In the genomic region with DNA sequence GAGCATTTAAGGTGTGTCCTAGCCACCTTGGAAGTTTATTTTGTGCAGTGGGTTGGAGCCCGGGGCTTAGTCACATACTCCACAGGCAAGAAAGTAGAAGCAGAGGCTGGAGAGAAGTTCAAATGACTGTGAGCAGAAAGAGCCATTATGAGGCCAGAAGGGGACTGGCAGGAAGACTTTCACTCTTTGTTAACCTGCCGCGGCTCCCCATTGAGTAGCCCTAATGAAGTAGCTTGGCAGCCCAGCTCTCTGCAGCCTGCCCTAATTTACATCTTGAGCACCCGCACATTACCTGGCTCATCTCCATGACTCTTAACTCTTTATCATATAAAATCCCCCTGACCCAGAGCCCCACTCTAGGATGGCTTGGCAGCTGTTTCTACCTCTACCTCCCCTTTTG, we compare ENCODE assay signal across 10 mouse cellular contexts. TPM values are rescaled to one million over a fixed set of nuclear protein-coding genes. Genes with fewer than 3 reads are reported as not detected.
DNase-seq lines count a peak whose midpoint lies in the region; ATAC-seq and TF ChIP-seq lines count a peak whose summit lies in the region.
"Had no signal": no experiment of that assay in that cellular context is flagged by ENCODE, and none has a peak within 500 bp of the region (broad histone marks: within the 10 kb centered on the region; RNA-seq: fewer than 3 reads in every experiment).

No protein-coding gene starts in this region.

- DNase-seq in cerebellum, adult 9-10 months, result peak; percentile 81
- no peak for DNase-seq in cerebellum, adult 8-10 months
- no peak for DNase-seq in forebrain, embryonic 11.5 days (ENCODE audit: low spot score)
- no peak for DNase-seq in urinary bladder, postnatal 14 days (ENCODE audit: low spot score)
- no peak for DNase-seq in frontal cortex, postnatal 10 days (ENCODE audit: low spot score in 2 of 2)
- no peak for DNase-seq in gastrocnemius, postnatal 14 days
- DNase-seq: gastrocnemius, postnatal 10 days; lung, postnatal 36 days had no signal

- no peaks in the 10 kb centered on the region for H3K9me3 ChIP-seq in E14TG2a.4 (ENCODE audit: low read length)
- H3K9me3 ChIP-seq in forebrain, embryonic 11.5 days (ENCODE audit: control insufficient read depth, low read length), result no peaks in the 10 kb centered on the region
- no peaks in the 10 kb centered on the region for H3K9me3 ChIP-seq in limb, embryonic 15.5 days

- intact Hi-C loops in gastrocnemius, postnatal 14 days (cut with DNase I; ENCODE audit: low total_unique reads), result no loop called here

- peak overlapping the region; percentile 74 for H3K4me2 ChIP-seq in forebrain, embryonic 11.5 days (ENCODE audit: low read depth, low read length, severe bottlenecking)
- H3K4me2 ChIP-seq in limb, embryonic 15.5 days, result peak overlapping the region; percentile 92

- peak overlapping the region; percentile 99 for H3K9ac ChIP-seq in forebrain, embryonic 11.5 days (ENCODE audit: low read length)
- no peak overlapping the region for H3K9ac ChIP-seq in limb, embryonic 15.5 days

- H3K27me3 ChIP-seq in E14TG2a.4 (ENCODE audit: insufficient read depth, low read length), result peaks cover 13% of the 10 kb centered on the region; the same call in 1 of the 2 replicates
- no peaks in the 10 kb centered on the region for H3K27me3 ChIP-seq in forebrain, embryonic 11.5 days (ENCODE audit: control insufficient read depth, insufficient read depth, low read length)
- no peaks in the 10 kb centered on the region for H3K27me3 ChIP-seq in limb, embryonic 15.5 days

- H3K36me3 ChIP-seq in E14TG2a.4 (ENCODE audit: insufficient read depth, low read length), result peaks cover 59% of the 10 kb centered on the region
- peaks cover 8% of the 10 kb centered on the region for H3K36me3 ChIP-seq in forebrain, embryonic 11.5 days (ENCODE audit: control insufficient read depth, insufficient read depth, low read length)
- H3K36me3 ChIP-seq in limb, embryonic 15.5 days, result peaks cover 25% of the 10 kb centered on the region

- H3K4me1 ChIP-seq in E14TG2a.4 (replicated peaks; ENCODE audit: low read depth, low read length), result peaks cover 90% of the 10 kb centered on the region
- peaks cover 18% of the 10 kb centered on the region for H3K4me1 ChIP-seq in forebrain, embryonic 11.5 days (replicated peaks; ENCODE audit: control insufficient read depth, insufficient read depth, low read length)
- peaks cover 46% of the 10 kb centered on the region for H3K4me1 ChIP-seq in limb, embryonic 15.5 days

- no peak for ATAC-seq in forebrain, embryonic 11.5 days (replicated peaks; ENCODE audit: low FRiP score)
- ATAC-seq in limb, embryonic 15.5 days (ENCODE audit: insufficient number of reproducible peaks, low FRiP score, low TSS enrichment, low read depth), result no peak

- TF ChIP-seq CTCF in E14TG2a.4 (conservative IDR thresholded peaks at IDR 0.05; ENCODE audit: low read length), result no peak

- H3K27ac ChIP-seq in forebrain, embryonic 11.5 days (ENCODE audit: low read depth, low read length), result peak overlapping the region; percentile 94; the same call in 1 of the 2 replicates
- H3K27ac ChIP-seq in limb, embryonic 15.5 days, result 0 out of 2 replicates have a peak overlapping the region, but pooled peaks have one; percentile 12

- WGBS in forebrain, embryonic 11.5 days, result 1% methylated on average over 4 of the region's 4 CpGs
- 15% methylated on average over 4 of the region's 4 CpGs for WGBS in limb, embryonic 15.5 days

- H3K4me3 ChIP-seq in E14TG2a.4 (replicated peaks; ENCODE audit: low read length), result peak overlapping the region; percentile 99
- H3K4me3 ChIP-seq in forebrain, embryonic 11.5 days (ENCODE audit: low read depth, low read length), result peak overlapping the region; percentile 99
- peak overlapping the region; percentile 88 for H3K4me3 ChIP-seq in limb, embryonic 15.5 days

RNA-seq across cellular contexts. Expression of a gene that starts 2.2 kb away (rescaled TPM):
- polyA plus RNA-seq in forebrain, embryonic 11.5 days (2014; fragmentation: Nextera tagmentation; extraction: Ambion mirVana), result 194 and 214 TPM in 2 replicates
- 23.0 and 29.0 TPM in 2 replicates for polyA plus RNA-seq in limb, embryonic 15.5 days (2015; fragmentation: Nextera tagmentation; extraction: Ambion mirVana)
- 10 to 100 TPM; 22.4 to 35.2 TPM for total RNA-seq in gastrocnemius, postnatal 14 days (2021)
